Mouse (Mus musculus) liver, embryonic 14.5 days (tissue): Measurements from ENCODE around the gene Hoxa6.

Experiments
- CTCF ChIP-seq: IDR thresholded peaks from 2 replicates; pipeline ENCODE4 v1.5.1; 2016; ENCODE audit warnings: antibody characterized with exemption, low read depth, control low read depth
- EP300 ChIP-seq: IDR thresholded peaks from 2 replicates; pipeline ENCODE4 v1.6.1; 2016; ENCODE audit warnings: antibody characterized with exemption, low read depth

GRCm38 (mm10) chr6:52203371-52204049, 5.0 kb downstream of the Hoxa6 start:
- no peak for TF ChIP-seq CTCF
- no peak for TF ChIP-seq EP300
